Mouse (Mus musculus) heart, embryonic 14.5 days (tissue): ENCODE results near the gene Slc15a3. TPM values are rescaled to one million over a fixed set of nuclear protein-coding genes. Genes with fewer than 3 reads are reported as not detected.

Experiments used
- ATAC-seq: fragments of 200-750 bp; cut with Nextera tagmentation; 2 replicates; pipeline ENCODE4 v1.8.0; 2017; ENCODE audit warnings: low read depth, moderate TSS enrichment; ENCODE audit not compliant: insufficient number of reproducible peaks, insufficient read depth, low FRiP score
- H3K27ac ChIP-seq, 2 experiments: fragments of 200-500 bp in 1 of 2; fragments of 300-500 bp in 1 of 2; sonication (generic) in 1 of 2; replicated peaks in 1 of 2; 2 replicates each; pipeline ENCODE4 v1.5.1; 2012 to 2014; ENCODE audit warnings: low read depth in 2 of 2, low read length in 2 of 2, control low read depth in 1 of 2, mild to moderate bottlenecking in 1 of 2, mixed read lengths in 1 of 2; ENCODE audit not compliant: control insufficient read depth in 1 of 2, insufficient read depth in 1 of 2
- H3K27me3 ChIP-seq: fragments of 300-500 bp; sonication (generic); 2 replicates; pipeline ENCODE4 v1.6.1; 2014; ENCODE audit warnings: mild to moderate bottlenecking, low read length, control low read depth; ENCODE audit not compliant: control insufficient read depth, insufficient read depth
- H3K36me3 ChIP-seq: fragments of 300-500 bp; sonication (generic); 2 replicates; pipeline ENCODE4 v1.6.1; 2014; ENCODE audit warnings: mild to moderate bottlenecking, control low read depth, low read length, mixed read lengths; ENCODE audit not compliant: control insufficient read depth, insufficient read depth
- H3K4me1 ChIP-seq, 2 experiments: fragments of 200-500 bp in 1 of 2; fragments of 300-500 bp in 1 of 2; sonication (generic) in 1 of 2; 2 replicates each; pipeline ENCODE4 v1.6.1; 2012 to 2014; ENCODE audit warnings: low read length in 2 of 2, control low read depth in 1 of 2, mixed read lengths in 1 of 2; ENCODE audit not compliant: control insufficient read depth in 2 of 2, insufficient read depth in 2 of 2
- H3K4me2 ChIP-seq: fragments of 300-500 bp; sonication (generic); 2 replicates; pipeline ENCODE4 v1.6.1; 2014; ENCODE audit warnings: mild to moderate bottlenecking, low read length
- H3K4me3 ChIP-seq, 2 experiments: fragments of 200-500 bp in 1 of 2; fragments of 300-500 bp in 1 of 2; sonication (generic) in 1 of 2; 2 replicates each; pipeline ENCODE4 v1.5.1; 2012 to 2014; ENCODE audit warnings: low read length in 2 of 2, mild to moderate bottlenecking in 2 of 2, control low read depth in 1 of 2, low read depth in 1 of 2, moderate library complexity in 1 of 2; ENCODE audit not compliant: control insufficient read depth in 1 of 2, insufficient read depth in 1 of 2
- H3K9ac ChIP-seq: fragments of 300-500 bp; sonication (generic); 2 replicates; pipeline ENCODE4 v1.6.1; 2014; ENCODE audit warnings: mild to moderate bottlenecking, low read length
- H3K9me3 ChIP-seq: fragments of 300-500 bp; sonication (generic); 2 replicates; pipeline ENCODE4 v1.6.1; 2016; ENCODE audit warnings: low read length, control low read depth; ENCODE audit not compliant: control insufficient read depth
- WGBS: fragments of 180-500 bp; shearing (Covaris S2); extraction: QIAGEN DNeasy Blood & Tissue Kit; methylation state at CpG from one replicate; pipeline ENCODE4 v1.1.7; 2014; 5-methylcytosine and 5-hydroxymethylcytosine counted together
- polyA plus RNA-seq: library from polyadenylated mRNA; unstranded; fragments of >200 nt; fragmentation: Nextera tagmentation; extraction: Ambion mirVana; gene quantifications from 2 replicates; pipeline ENCODE4 v1.2.1, GENCODE M21; 2014

Gene Slc15a3
- polyA plus RNA-seq, 1 experiment from 2014 or later: 0.46 TPM

GRCm38 (mm10) chr19:10824061-10824460, 15.5 kb upstream of the Slc15a3 start:
- no peak for ATAC-seq
- Histone ChIP-seq H3K36me3 (no peaks in the 10 kb centered on the region), H3K27ac (no peak overlapping the region), H3K4me1 (no peaks in the 10 kb centered on the region), H3K9ac (no peak overlapping the region), H3K4me2 (no peak overlapping the region), H3K9me3 (no peaks in the 10 kb centered on the region), H3K4me3 (no peak overlapping the region), H3K27me3 (no peaks in the 10 kb centered on the region)
- 77% methylated on average over 7 of the region's 7 CpGs for WGBS

GRCm38 (mm10) chr19:10828321-10828720, 11.2 kb upstream of the Slc15a3 start:
- Histone ChIP-seq H3K36me3 (no peaks in the 10 kb centered on the region), H3K9me3 (no peaks in the 10 kb centered on the region), H3K27me3 (no peaks in the 10 kb centered on the region), H3K9ac (no peak overlapping the region), H3K4me3 (no peak overlapping the region), H3K4me1 (peaks cover 2 to 5% of the 10 kb centered on the region in 2 experiments; a peak in 3 of 4 replicates), H3K27ac (no peak overlapping the region), H3K4me2 (no peak overlapping the region)
- ATAC-seq: no peak
- 81% methylated on average over 5 of the region's 5 CpGs for WGBS

- H3K4me3 ChIP-seq: no peak within 1 kb of the TSS
- H3K36me3 ChIP-seq: no peaks in the 10 kb centered on the region
Observed at GRCm38 (mm10) chr19:10829436-10830175, 9.9 kb upstream of the Slc15a3 start, which contains the start of gene Cd6. Cd6 (minus strand) TSS chr19:10830058.

GRCm38 (mm10) chr19:10831424-10831823, 8.1 kb upstream of the Slc15a3 start:
- 5% methylated on average over 5 of the region's 5 CpGs for WGBS
- Histone ChIP-seq H3K9me3 (no peaks in the 10 kb centered on the region), H3K36me3 (no peaks in the 10 kb centered on the region), H3K4me1 (peaks cover 2 to 5% of the 10 kb centered on the region in 2 experiments; a peak in 3 of 4 replicates), H3K4me3 (no peak overlapping the region), H3K27ac (no peak overlapping the region), H3K4me2 (no peak overlapping the region), H3K9ac (no peak overlapping the region), H3K27me3 (no peaks in the 10 kb centered on the region)
- ATAC-seq: no peak

More at GRCm38 (mm10) chr19:10829436-10830175, 9.9 kb upstream of the Slc15a3 start, which contains the start of gene Cd6:
- Histone ChIP-seq H3K9me3 (no peaks in the 10 kb centered on the region), H3K27ac (no peak within 1 kb of the TSS), H3K4me1 (peaks cover 2 to 5% of the 10 kb centered on the region in 2 experiments; a peak in 3 of 4 replicates), H3K4me2 (no peak within 1 kb of the TSS), H3K9ac (no peak within 1 kb of the TSS), H3K27me3 (no peaks in the 10 kb centered on the region)
- ATAC-seq: no peak
- 85% methylated on average over 16 of the region's 16 CpGs for WGBS

- no peak overlapping the region for H3K4me2 ChIP-seq
- no peaks in the 10 kb centered on the region for H3K27me3 ChIP-seq
- peaks cover 2 to 5% of the 10 kb centered on the region in 2 experiments; a peak in 3 of 4 replicates for H3K4me1 ChIP-seq
- 42% methylated on average over 3 of the region's 3 CpGs for WGBS
- no peak overlapping the region for H3K27ac ChIP-seq
- no peaks in the 10 kb centered on the region for H3K36me3 ChIP-seq
- no peak for ATAC-seq
- no peak overlapping the region for H3K9ac ChIP-seq
- H3K4me3 ChIP-seq: no peak overlapping the region
- no peaks in the 10 kb centered on the region for H3K9me3 ChIP-seq
Observed at GRCm38 (mm10) chr19:10832030-10832429, 7.5 kb upstream of the Slc15a3 start.

- Histone ChIP-seq H3K27me3 (no peaks in the 10 kb centered on the region), H3K27ac (no peak overlapping the region), H3K4me3 (no peak overlapping the region), H3K4me2 (no peak overlapping the region), H3K4me1 (peaks cover 2 to 5% of the 10 kb centered on the region in 2 experiments; a peak in 3 of 4 replicates), H3K9me3 (no peaks in the 10 kb centered on the region), H3K9ac (no peak overlapping the region), H3K36me3 (no peaks in the 10 kb centered on the region)
- 74% methylated on average over 3 of the region's 3 CpGs for WGBS
- ATAC-seq: no peak
Observed at GRCm38 (mm10) chr19:10833611-10834010, 5.9 kb upstream of the Slc15a3 start.

- no peak for ATAC-seq
- Histone ChIP-seq H3K4me3 (no peak overlapping the region), H3K9me3 (no peaks in the 10 kb centered on the region), H3K36me3 (no peaks in the 10 kb centered on the region), H3K4me1 (peaks cover 2 to 5% of the 10 kb centered on the region in 2 experiments; a peak in 3 of 4 replicates), H3K27ac (no peak overlapping the region), H3K27me3 (no peaks in the 10 kb centered on the region), H3K9ac (no peak overlapping the region), H3K4me2 (no peak overlapping the region)
- 37% methylated on average over 3 of the region's 3 CpGs for WGBS
Observed at GRCm38 (mm10) chr19:10835671-10836070, 3.9 kb upstream of the Slc15a3 start.
